Mouse (Mus musculus) liver, embryonic 11.5 days (tissue): ENCODE data around the gene Rbms1. TPM values are rescaled to one million over a fixed set of nuclear protein-coding genes. Genes with fewer than 3 reads are reported as not detected.

Source experiments
- ATAC-seq: fragments of 200-750 bp; cut with Nextera tagmentation; replicated peaks from 2 replicates; pipeline ENCODE4 v1.8.0; 2017; ENCODE audit warnings: moderate number of reproducible peaks, mild to moderate bottlenecking, moderate TSS enrichment, moderate library complexity; ENCODE audit not compliant: low FRiP score
- DNase-seq: peaks from one replicate; pipeline ENCODE4 v3.0.0-alpha.2; 2017; ENCODE audit warnings: low spot score
- H3K27ac ChIP-seq: fragments of 300-500 bp; sonication (generic); 2 replicates; pipeline ENCODE4 v1.5.1; 2014; ENCODE audit warnings: mild to moderate bottlenecking, low read depth, low read length, control low read depth
- H3K27me3 ChIP-seq: fragments of 300-500 bp; sonication (generic); replicated peaks from 2 replicates; pipeline ENCODE4 v1.6.1; 2014; ENCODE audit warnings: low read length, mixed read lengths; ENCODE audit not compliant: control insufficient read depth, insufficient read depth
- H3K36me3 ChIP-seq: fragments of 300-500 bp; sonication (generic); 2 replicates; pipeline ENCODE4 v1.6.1; 2014; ENCODE audit warnings: mild to moderate bottlenecking, low read length, moderate library complexity, mixed read lengths; ENCODE audit not compliant: control insufficient read depth, insufficient read depth
- H3K4me1 ChIP-seq: fragments of 300-500 bp; sonication (generic); replicated peaks from 2 replicates; pipeline ENCODE4 v1.6.1; 2014; ENCODE audit warnings: low read length, mixed read lengths; ENCODE audit not compliant: control insufficient read depth, insufficient read depth
- H3K4me2 ChIP-seq: fragments of 300-500 bp; sonication (generic); 2 replicates; pipeline ENCODE4 v1.6.1; 2014; ENCODE audit warnings: mild to moderate bottlenecking, control low read depth, moderate library complexity
- H3K4me3 ChIP-seq: fragments of 300-500 bp; sonication (generic); 2 replicates; pipeline ENCODE4 v1.5.1; 2014; ENCODE audit warnings: low read depth, low read length, control low read depth
- H3K9ac ChIP-seq: fragments of 300-500 bp; sonication (generic); 2 replicates; pipeline ENCODE4 v1.6.1; 2014; ENCODE audit warnings: low read depth, low read length, control low read depth
- H3K9me3 ChIP-seq: fragments of 300-500 bp; sonication (generic); 2 replicates; pipeline ENCODE4 v1.6.1; 2016; ENCODE audit warnings: low read length, inconsistent platforms, mixed read lengths; ENCODE audit not compliant: control insufficient read depth
- WGBS: fragments of 180-500 bp; shearing (Covaris S2); extraction: QIAGEN DNeasy Blood & Tissue Kit; methylation state at CpG from one replicate; pipeline ENCODE4 v1.1.7; 2014; 5-methylcytosine and 5-hydroxymethylcytosine counted together
- polyA plus RNA-seq: library from polyadenylated mRNA; unstranded; fragments of >200 nt; fragmentation: Nextera tagmentation; extraction: Ambion mirVana; gene quantifications from 2 replicates; pipeline ENCODE4 v1.2.1, GENCODE M21; 2014

Gene Rbms1
- polyA plus RNA-seq, 1 experiment from 2014 or later = 80.8 TPM

GRCm38 (mm10) chr2:60810617-60811016 lies 152.4 kb downstream of the Rbms1 start:
- Histone ChIP-seq H3K27me3 (no peaks in the 10 kb centered on the region), H3K4me1 (peaks cover 29% of the 10 kb centered on the region), H3K4me3 (no peak overlapping the region), H3K9ac (no peak overlapping the region), H3K4me2 (no peak overlapping the region), H3K27ac (peak overlapping the region; percentile 64; the same call in 1 of the 2 replicates), H3K36me3 (no peaks in the 10 kb centered on the region; the same call in 1 of the 2 replicates), H3K9me3 (no peaks in the 10 kb centered on the region)
- ATAC-seq (peak; percentile 51; the same call in 1 of the 2 replicates), DNase-seq (no peak)

GRCm38 (mm10) chr2:60809441-60809921 lies 153.5 kb downstream of the Rbms1 start:
- no peaks in the 10 kb centered on the region; the same call in 1 of the 2 replicates for H3K36me3 ChIP-seq
- no peaks in the 10 kb centered on the region for H3K9me3 ChIP-seq
- H3K4me3 ChIP-seq = no peak overlapping the region
- no peaks in the 10 kb centered on the region for H3K27me3 ChIP-seq
- peaks cover 29% of the 10 kb centered on the region for H3K4me1 ChIP-seq
- WGBS = 62% methylated on average over 7 of the region's 7 CpGs
- ATAC-seq (peak; percentile 49; the same call in 1 of the 2 replicates), DNase-seq (no peak)
- no peak overlapping the region for H3K9ac ChIP-seq
- H3K27ac ChIP-seq = peak overlapping the region; percentile 36; the same call in 1 of the 2 replicates
- H3K4me2 ChIP-seq = no peak overlapping the region

GRCm38 (mm10) chr2:60808822-60809221 lies 154.2 kb downstream of the Rbms1 start:
- Histone ChIP-seq H3K4me3 (no peak overlapping the region), H3K9ac (no peak overlapping the region), H3K36me3 (no peaks in the 10 kb centered on the region; the same call in 1 of the 2 replicates), H3K4me1 (peaks cover 29% of the 10 kb centered on the region), H3K27me3 (no peaks in the 10 kb centered on the region), H3K4me2 (no peak overlapping the region), H3K27ac (peak overlapping the region; percentile 8; the same call in 1 of the 2 replicates), H3K9me3 (no peaks in the 10 kb centered on the region)
- 73% methylated on average over 6 of the region's 6 CpGs for WGBS
- DNase-seq = no peak
- no peak for ATAC-seq

- Histone ChIP-seq H3K36me3 (no peaks in the 10 kb centered on the region; the same call in 1 of the 2 replicates), H3K9ac (no peak overlapping the region), H3K4me2 (no peak overlapping the region), H3K9me3 (no peaks in the 10 kb centered on the region), H3K4me3 (no peak overlapping the region), H3K27me3 (no peaks in the 10 kb centered on the region), H3K27ac (no peak overlapping the region; the same call in 1 of the 2 replicates), H3K4me1 (peaks cover 29% of the 10 kb centered on the region)
- ATAC-seq = no peak
- WGBS = 74% methylated on average over 11 of the region's 11 CpGs
- no peak for DNase-seq
These were observed 155.4 kb downstream of the Rbms1 start for GRCm38 (mm10) chr2:60807341-60808195.

- H3K4me2 ChIP-seq = no peak overlapping the region
- ATAC-seq (no peak), DNase-seq (no peak)
- no peak overlapping the region for H3K27ac ChIP-seq
- H3K9me3 ChIP-seq = no peaks in the 10 kb centered on the region
- no peaks in the 10 kb centered on the region for H3K27me3 ChIP-seq
- H3K36me3 ChIP-seq = no peaks in the 10 kb centered on the region; the same call in 1 of the 2 replicates
- H3K4me1 ChIP-seq = peaks cover 26% of the 10 kb centered on the region
- H3K4me3 ChIP-seq = no peak overlapping the region
- WGBS = 72% methylated on average over 7 of the region's 7 CpGs
- H3K9ac ChIP-seq = no peak overlapping the region
These were observed 158.2 kb downstream of the Rbms1 start for GRCm38 (mm10) chr2:60804763-60805162.

- no peak for DNase-seq
- Histone ChIP-seq H3K9ac (no peak overlapping the region), H3K36me3 (no peaks in the 10 kb centered on the region; the same call in 1 of the 2 replicates), H3K27me3 (no peaks in the 10 kb centered on the region), H3K4me2 (no peak overlapping the region), H3K27ac (no peak overlapping the region), H3K4me3 (no peak overlapping the region), H3K9me3 (no peaks in the 10 kb centered on the region), H3K4me1 (peaks cover 13% of the 10 kb centered on the region)
- no peak for ATAC-seq
- WGBS = 73% methylated on average over 6 of the region's 6 CpGs
These were observed 159.6 kb downstream of the Rbms1 start for GRCm38 (mm10) chr2:60803377-60803776.

GRCm38 (mm10) chr2:60802828-60803227 lies 160.2 kb downstream of the Rbms1 start:
- 66% methylated on average over 8 of the region's 8 CpGs for WGBS
- DNase-seq (no peak), ATAC-seq (0 out of 2 replicates have a peak, but pooled peaks have one; percentile 42)
- H3K27ac ChIP-seq = peak overlapping the region; percentile 61; the same call in 1 of the 2 replicates
- H3K4me3 ChIP-seq = no peak overlapping the region
- no peaks in the 10 kb centered on the region for H3K9me3 ChIP-seq
- peaks cover 8% of the 10 kb centered on the region for H3K4me1 ChIP-seq
- no peaks in the 10 kb centered on the region; the same call in 1 of the 2 replicates for H3K36me3 ChIP-seq
- no peaks in the 10 kb centered on the region for H3K27me3 ChIP-seq
- no peak overlapping the region for H3K9ac ChIP-seq
- H3K4me2 ChIP-seq = no peak overlapping the region

GRCm38 (mm10) chr2:60802191-60802590 lies 160.8 kb downstream of the Rbms1 start:
- Histone ChIP-seq H3K27me3 (no peaks in the 10 kb centered on the region), H3K4me3 (no peak overlapping the region), H3K27ac (peak overlapping the region; percentile 61; the same call in 1 of the 2 replicates), H3K4me1 (peaks cover 2% of the 10 kb centered on the region; the same call in 1 of the 2 replicates), H3K9ac (no peak overlapping the region), H3K36me3 (no peaks in the 10 kb centered on the region), H3K9me3 (no peaks in the 10 kb centered on the region), H3K4me2 (no peak overlapping the region)
- 44% methylated on average over 4 of the region's 4 CpGs for WGBS
- ATAC-seq (0 out of 2 replicates have a peak, but pooled peaks have one; percentile 14), DNase-seq (no peak)
